Mouse (Mus musculus) cerebellum, postnatal 36 days (tissue): ENCODE measurements at regions not wholly inside any gene's neighbourhood (a gene's known extent, or its start where the extent isn't known, plus 50 kb on each side); places are given as distances from the start of the nearest gene placed in this dataset.
"Not testable (repeated sequence)": the region's sequence is repeated elsewhere in the genome, so short reads cannot be mapped to it uniquely, and the experiment has no call there.

Experiments
- DNase-seq, 2 experiments: peaks; one replicate each; pipeline ENCODE4 v3.0.0; 2021 to 2022; ENCODE audit warnings: mixed read lengths in 2 of 2

DNA sequence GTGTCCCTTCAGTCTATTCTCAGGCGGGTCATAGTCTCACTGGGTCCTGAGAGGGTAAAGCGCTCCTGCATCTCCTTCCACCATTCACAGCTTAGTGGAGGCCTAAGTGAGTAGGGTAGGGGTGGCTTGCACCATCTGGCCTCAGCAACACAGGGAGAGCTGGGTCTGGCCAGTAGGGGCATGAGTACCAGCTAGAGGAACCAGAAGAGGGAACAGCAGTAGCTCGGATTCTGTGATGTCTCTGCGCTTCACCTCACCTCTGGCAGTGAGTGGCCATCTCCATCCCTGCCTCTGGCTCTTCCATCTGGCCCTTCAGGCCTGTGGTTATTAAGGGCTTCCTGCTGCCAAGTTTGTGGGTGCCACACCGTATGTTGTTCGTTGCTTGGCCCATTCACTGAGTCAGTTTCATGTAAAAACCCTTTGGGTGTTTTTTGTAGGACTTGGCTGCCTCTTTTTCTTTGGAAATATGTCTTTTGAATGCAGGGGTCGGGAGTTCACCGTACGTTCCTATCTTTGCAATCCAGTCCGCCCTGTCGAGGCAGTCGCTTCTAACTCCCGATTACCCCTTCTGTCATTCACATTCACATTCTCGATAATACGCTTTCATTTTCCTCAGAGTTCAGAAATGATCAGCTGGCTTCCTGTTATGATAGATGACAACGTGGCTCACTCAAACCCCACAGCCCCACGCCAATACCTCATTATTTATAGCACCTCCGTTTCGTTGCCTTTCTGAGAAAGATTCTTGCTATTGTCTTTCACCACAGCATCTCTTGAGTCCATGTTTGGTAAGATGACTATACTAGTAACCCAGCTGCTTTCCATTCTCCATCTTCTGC lies 99.4 kb upstream of the Mrps10 start:
- DNase-seq, result no peak

DNA sequence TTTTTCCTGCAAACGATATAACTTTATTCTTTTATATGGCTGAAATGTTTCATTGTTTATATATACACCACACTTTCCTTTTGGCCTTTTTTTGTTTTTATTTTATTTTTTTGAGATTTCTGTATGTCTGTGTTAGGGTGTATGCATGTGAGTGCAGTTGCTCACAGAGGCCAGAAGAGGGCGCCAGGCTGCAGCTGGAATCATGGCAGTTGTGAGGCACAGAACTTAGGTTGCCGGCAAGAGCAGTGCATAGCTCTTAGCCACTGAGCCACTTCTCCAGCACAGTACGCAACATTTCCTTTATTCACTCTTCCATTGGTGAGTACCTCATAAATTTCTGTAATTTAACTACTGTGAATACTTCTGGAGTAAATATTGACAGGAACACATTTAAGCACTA lies 100.8 kb upstream of the Mrps10 start:
- DNase-seq, result no peak

DNA sequence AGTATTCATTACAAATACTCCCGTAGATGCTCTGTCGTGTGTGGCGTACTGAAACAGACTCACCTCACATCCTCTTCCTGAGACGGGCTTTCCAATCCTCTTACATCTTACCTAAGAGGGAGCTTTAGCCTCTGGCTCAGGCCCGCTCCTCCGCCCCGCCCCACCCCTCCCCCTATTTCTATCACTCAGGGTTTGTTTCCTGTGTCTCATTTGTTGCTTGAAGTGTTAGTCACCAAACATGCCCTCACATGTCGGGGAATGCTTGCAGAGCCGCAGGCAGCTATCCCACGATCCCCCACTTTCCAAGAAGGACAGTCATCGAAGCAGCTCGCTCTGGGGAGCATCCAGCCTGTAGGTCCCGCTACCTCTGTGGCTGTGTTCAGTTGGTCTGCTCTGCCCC lies 101.6 kb upstream of the Mrps10 start:
- DNase-seq, result no peak

DNA sequence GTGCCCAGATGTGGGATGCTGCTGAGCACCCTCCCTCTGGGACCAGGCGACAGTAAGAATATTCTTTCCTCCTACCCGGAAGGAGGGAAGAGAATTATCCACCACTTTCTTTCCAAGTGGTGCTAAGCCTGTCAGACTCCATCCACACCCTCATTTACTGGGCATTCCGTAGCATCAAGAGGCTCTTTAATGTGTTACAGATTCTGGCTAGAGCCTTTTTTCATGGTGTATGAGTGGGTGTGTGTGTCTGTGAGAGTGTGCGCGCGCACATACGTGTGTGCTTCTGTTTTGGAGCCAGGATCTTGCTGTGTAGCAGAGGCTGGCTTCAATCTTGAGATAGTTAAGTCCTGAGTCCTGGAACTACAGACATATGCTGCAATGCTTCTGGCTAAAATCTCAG lies 102.4 kb upstream of the Mrps10 start:
- DNase-seq, result no peak

DNA sequence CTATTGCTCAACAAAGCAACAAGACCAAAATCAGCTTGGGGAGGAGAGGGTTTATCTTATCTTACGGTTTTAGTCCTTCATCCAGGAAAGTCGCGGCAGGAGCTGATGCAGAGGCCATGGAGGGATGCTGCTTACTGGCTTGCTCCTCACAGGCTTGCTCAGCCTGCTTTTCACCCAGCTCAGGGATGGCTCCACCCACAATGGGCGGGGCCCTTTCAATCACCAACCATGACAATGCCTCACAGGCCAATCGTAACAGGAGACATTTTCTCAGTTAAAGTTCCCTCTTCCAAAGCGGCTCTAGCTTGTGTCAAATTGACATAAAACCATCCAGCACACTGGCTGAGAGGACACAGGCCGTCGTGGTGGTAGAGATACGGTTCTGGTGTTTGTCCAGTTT lies 105.7 kb upstream of the Mrps10 start:
- no peak for DNase-seq

DNA sequence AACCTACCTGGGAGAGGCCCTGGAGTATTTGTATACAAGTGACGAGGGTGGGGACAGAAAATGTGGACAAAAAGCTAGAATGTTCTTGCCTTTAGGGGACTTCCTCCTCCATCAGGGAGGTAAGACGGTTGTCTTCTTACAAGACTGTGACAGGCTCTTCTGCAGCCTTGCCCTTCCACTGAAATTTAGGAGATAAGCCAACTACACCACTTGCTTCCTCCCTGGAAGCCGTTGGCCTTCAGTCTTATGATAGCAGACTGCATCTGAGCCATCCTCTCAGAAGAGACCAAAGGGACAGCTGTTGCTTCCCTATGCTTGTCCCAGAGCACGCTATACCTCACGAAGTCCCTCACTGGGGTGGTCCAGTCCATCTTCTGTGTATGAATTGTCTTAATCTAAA lies 106.5 kb upstream of the Mrps10 start:
- DNase-seq, result no peak

DNA sequence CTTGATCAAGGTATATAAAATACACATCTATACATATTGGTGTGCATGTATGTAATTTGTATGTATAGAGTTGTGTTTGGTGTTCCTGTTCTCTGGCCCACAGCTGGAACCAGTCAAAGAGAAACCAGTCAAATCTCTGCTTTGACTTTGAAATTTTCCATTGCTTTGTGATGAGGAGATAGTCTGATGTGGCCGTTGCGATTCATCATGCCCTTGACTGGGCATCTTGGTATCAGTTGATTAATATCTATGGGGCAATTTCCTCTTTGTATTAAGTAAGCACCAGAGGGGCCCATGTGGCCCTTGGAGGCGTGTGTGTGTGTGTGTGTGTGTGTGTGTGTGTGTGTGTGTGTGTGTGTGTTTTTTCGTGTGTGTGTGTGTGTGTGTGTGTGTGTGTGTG lies 107.7 kb upstream of the Mrps10 start:
- DNase-seq, result no peak

DNA sequence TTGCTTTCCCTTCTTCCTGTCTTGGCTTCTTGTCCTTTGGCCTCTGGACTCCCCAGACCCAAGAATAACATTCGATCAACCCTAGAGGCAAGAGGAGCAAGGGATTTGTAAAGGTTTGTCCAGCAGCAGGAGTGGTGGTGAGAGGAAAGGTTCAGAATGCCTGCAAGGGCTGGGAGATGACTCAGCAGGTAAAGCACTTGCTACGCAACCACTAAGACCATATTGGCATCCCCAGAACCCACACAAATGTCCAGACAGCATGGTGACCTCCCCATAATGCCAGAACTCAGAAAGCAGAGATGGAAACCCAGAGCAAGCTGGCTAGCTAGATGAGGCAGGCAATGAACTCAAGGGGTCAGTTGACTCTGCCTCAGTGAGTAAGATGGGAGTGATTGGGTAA lies 110.4 kb upstream of the Mrps10 start:
- no peak for DNase-seq

DNA sequence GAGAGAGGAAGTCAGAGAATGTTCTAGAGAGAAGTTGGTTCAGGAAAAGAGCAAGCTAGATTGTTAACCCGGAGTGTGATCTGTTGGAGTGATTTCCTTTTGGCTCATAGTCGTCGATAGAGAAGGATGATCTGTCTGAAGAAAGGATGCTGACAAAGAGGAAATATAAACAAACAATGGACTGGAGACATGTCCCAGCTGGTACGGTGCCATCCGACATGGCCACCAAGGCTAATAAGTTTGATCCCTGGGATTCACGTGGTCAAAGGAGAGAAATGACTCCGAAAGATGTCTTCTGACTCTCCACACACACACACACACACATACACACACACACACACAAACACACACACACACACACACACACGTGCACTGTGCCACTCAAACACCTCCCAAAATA lies 113.5 kb upstream of the Mrps10 start:
- DNase-seq, result no peak

DNA sequence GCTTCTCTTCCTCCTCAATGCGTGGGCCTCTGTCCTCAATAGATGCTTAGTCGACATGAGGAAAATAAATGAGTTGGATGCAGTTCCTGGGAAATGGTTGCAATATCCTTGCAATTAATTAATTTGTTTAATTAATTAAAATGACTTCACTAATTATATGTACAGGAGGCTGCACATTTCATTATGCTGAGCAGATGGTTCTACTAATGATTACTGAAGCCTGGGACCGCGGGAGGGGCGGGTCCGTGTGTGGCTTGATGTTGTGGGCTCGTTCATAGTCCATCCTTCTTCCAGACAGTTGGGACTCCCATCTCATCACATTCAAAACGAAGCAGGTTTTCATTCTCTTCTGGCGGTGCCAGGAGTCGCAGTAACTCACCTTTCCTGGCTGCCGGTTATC lies 114.7 kb upstream of the Mrps10 start:
- DNase-seq, result no peak

DNA sequence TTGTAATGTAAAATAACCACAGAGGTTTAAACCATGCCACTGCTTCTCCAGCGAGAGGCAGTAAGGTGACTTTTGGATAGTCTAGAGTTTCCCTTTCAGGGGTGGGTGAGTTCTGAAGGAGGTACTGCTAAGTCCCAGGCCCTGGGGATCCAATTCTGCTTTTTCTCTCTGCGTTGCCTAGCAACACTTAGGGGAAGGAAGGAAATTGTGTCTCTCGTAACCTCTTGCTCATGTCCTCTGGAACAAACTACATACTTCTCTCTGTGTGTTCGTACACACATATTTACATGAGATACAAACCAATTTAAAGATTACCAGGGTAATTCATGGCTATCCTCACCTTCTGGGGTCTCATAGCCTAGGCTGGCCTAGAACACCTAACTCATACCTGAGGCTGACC lies 118.7 kb upstream of the Mrps10 start:
- DNase-seq, result no peak

DNA sequence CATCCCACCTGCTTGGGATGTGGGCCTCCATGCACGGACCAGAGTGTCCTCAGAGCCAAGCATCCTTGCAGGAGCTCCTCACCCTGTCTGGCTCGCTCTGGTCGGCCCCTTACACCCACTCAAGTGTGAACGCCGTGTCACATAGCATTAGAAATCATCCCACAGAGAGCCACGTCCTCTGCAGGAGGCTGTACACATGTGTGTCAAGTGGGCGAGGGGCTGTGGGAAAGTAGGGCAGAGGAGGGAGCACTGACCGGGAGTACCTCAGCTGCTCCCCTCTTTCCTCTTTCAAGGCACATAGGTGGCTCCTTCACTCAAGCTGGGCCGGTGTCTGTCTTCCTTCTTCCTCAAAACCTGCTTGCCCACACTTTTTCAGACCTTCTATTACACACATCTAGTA lies 119.5 kb upstream of the Mrps10 start:
- no peak for DNase-seq

DNA sequence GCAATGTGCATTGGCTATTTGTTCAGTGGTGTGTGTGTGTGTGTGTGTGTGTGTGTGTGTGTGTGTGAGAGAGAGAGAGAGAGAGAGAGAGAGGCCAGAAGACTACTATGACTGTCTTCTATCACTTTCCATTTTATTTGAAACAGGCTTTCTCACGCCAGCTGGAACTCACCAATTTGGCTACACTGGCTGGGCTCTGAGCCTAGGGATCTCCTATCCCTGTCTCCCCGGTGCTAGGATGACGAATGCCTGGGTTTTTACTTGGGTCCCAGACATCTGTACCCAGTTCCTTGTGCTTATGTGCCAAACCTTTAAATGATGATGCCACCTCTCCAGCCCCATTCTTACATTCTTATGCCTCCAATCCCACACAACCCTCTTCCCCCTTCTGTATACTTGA lies 120.6 kb upstream of the Mrps10 start:
- no peak for DNase-seq

DNA sequence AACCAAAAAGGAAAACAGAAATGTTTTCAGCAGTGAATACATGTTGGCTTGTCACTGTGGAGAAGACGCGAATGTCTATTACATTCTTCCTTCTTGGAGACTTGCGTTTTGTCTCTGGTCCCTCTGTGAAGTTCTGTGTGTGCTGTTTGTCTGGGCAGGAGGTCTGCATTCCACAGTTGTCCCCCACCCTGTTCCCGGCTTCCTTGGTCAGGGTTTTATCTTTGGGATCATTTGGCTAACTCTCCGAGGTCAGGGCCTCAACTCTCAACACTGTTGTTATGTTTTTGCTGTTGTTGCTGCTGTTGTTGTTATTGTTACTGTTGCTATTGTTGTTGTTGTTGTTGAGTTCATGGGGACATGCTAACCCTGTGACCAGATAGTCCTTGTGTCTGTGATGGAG lies 121.2 kb upstream of the Mrps10 start:
- DNase-seq, result no peak

DNA sequence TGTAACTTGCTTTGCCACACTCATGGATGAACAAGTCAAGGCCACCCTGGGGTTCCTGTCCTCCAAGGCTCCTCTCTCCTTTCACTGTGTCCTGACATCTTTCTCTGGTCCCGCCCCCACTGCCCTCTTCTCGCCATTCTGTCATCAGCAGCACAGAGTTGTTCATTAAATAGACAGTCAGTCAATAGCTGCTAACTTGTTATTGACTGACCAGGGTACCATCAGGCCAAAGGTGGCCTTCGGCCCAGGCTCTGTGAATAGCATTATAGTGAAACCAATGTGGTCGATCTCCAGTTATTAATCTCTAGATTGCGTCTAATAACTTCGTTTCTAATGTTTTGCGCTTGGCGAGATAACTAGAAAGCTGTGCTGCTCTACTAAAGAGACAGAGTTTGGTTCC lies 122.1 kb upstream of the Mrps10 start:
- no peak for DNase-seq

DNA sequence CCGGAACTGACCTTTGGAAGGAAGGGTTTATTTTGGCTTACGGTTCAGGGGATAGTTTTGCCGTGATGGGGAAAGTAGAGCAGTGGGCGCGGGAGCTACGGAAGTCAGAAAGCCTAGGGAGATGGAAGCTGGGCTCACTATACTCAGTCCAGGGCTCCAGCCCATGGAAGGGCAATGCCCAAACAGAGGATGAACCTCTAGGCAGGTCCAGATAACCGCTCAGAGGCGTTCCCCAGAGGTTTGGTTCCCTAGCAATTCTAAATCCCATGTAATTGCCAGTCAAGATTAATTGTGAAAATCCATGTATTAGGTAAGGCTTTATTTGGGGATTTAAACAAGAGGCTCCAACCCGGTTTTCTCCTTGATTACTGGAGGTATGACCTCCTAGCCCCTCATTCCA lies 123.1 kb upstream of the Mrps10 start:
- no peak for DNase-seq

DNA sequence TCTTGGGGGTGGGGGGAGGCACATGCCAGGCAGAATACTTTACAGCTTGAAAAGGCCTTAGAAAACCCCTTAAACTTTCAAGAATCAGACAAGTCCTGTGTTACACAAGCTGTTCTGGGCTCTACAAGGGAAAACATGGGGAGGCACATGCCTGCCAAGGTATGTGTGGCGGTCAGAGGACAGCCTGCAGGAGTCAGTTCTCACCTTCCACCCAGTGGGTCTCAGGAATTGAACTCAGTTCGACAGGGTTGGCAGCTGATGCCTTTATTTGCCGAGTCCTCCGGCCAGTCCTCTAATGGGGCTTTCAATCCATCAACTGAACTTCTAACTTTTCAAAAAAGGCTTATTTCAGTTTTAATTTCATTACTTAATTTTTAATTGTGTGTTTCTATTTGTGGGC lies 129.6 kb upstream of the Mrps10 start:
- no peak for DNase-seq

DNA sequence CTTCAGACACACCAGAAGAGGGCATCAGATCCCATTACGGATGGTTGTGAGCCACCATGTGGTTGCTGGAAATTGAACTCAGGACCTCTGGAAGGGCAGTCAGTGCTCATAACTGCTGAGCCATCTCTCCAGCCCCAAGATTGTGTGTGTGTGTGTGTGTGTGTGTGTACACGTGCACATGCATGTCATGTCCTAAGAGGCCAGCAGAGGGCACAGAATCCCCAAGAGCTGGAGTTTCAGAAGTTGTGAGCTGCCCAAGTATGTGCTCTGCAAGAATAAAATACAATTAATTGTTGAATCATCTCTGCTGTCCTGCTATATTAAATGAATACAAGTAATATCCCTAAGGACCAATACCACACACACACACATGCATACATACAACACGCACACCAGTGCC lies 130.8 kb upstream of the Mrps10 start:
- not testable (repeated sequence) for DNase-seq

DNA sequence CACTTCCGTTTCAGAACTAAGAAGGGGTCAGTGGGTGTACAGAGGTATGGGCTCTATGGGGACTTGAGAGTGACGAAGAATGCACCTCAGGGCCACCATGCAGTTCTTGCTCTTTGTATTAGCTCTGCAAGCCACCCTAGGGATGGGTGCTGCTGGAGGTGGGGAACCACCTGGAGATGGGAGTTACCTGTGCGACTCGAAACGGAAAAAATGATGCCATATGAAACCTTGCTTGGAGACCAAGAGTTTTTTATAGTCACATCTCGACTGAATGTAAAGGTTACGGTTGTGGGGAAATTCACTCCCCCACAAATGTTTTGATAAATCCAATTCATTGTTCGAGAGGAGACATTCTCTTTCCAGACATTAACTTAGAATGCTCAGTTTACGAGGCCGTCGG lies 134.3 kb upstream of the Mrps10 start:
- DNase-seq, result no peak

DNA sequence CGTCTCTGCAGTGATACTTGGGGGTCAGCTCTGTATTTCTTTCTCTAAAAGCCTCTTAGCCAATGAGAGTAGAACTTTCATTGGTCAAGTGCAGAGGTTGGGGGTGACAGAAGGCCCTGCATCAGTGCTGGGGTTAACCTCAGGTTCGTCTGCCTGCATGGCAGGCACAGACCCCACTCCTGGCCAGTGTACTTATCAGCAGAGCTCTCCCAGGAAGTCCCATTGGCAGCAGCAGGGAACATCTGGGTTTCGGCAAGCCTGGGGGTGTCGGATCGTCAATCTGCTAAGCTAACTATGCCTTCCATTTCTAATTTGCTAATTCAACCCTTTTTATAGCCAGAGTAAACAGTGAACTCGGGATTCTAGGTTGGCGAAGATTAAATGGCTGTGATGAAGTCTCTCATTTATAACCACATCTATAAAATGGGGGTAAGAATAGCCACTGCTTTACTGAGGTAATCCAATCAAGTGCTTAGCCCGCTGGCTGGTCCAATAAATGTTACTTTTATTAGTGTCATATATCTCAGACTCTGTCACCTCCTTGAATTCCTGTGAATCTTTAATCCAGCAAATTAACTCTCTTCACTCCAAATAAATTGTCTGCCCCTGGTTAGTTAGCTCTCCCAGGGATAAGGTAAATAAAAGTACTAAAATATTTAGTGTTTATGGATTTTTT lies 135.5 kb upstream of the Mrps10 start:
- DNase-seq, result no peak

DNA sequence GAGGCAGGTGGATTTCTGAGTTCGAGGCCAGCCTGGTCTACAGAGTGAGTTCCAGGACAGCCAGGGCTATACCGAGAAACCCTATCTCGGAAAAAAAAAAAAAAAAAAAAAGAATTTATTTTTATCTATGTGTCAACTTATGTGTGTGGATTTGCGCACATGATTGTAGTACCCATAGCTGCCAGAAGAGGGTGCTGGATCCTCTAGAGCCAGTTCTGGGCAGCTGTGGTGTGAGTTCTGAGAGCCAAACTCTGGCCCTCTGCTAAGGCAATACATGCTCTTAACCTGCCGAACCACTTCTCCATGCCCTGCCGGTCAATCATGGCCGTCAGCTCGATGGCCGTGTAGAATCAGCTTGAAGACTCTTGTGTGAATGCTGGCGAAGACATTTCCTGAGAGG lies 138.0 kb upstream of the Mrps10 start:
- DNase-seq, result no peak

DNA sequence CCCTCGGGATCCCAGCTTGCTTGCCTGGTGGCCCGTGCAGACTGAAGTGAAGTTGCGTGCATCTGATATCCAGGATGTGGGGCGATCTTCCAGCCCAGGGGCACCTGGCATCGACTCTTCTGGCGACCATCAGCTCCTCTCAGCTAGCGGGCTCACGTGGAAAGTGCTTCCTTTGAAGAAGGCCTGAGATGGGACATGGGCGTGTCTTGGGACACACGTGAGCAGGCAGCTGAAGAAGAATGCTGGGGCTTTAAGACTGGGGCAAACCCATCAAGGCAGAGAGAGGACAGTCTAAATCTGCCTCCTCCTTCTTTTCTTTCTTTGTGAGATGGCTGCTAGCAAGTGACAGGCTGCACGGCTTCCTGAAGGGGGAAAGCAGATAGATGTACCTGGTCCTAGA lies 142.3 kb upstream of the Mrps10 start:
- DNase-seq, result no peak

DNA sequence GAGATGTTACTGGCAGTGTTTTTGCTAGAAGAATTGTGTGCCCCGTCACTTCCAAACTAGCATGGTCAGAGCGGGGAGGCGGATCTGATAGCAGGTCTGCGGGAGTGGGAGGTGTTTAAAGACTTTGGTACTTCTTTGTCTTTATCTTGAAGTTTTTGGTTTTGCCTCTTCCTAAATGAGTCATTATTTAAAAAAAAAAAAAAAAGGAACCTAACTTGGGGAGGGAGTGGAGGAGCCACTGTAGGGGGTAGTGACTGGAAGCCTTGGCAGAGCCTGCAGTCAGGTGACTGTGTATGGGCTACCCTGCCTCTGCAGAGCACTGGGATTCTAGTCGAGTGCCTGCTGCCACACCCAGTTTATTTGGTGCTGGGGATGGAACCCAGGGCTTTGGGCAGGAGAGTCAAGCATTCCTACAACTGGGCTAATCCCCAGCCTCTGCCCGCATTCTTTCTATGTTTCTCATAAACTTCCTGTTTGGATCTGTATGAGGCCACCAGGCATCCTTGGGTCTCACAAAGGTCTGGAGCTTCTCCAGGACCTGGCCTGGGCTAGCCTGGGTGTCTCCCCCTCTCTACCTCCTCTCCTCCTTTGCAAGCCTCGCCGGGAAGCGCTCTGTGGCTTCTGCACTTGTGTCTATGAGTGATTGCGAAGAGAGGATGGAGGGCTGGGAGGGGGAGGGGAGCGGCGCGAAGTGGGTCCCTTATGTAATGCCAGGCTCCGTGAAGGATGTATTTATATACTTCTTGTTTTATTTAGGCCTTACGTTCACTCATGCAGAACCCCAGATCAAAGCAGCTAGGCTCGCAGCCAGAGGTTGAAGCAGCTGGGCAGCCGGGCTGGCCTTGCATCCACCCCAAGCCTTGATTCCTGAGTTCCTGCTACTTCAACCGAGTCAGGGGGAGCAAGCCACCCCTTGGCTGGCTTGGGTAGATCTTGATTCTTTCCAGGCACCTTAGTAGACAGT lies 143.1 kb upstream of the Mrps10 start:
- no peak for DNase-seq
